Mouse (Mus musculus) left cerebral cortex, adult 9 months (tissue): ENCODE data around the gene Tmem178b.

ENCODE experiments used
- DNase-seq, 2 experiments: peaks; one replicate each; pipeline ENCODE4 v3.0.0; 2022; ENCODE audit warnings: low spot score in 2 of 2

Tmem178b gene

GRCm38 (mm10) chr6:40263687-40264086 lies 390.6 kb downstream of the Tmem178b start:
- DNase-seq = no peak

DNA sequence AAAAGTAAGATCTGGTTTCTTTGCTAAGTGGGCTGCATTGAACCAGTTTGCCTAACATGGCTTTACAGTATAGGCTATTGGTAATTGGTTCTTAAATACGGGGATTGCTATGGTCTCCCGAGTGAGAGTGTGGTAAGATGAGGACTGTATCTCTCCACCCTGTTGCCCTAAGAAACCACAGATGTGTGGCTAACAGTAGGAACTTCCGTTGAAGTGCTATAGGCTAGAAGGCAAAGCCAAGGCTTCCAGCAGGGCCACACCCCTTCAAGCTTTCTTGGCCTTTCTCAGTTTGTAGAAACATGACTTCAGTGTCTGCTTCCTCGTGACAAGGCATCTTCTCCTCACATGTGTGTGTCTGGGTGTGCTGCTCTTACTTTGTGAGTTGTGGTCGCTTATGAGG lies 427.6 kb downstream of the Tmem178b start:
- no peak for DNase-seq

GRCm38 (mm10) chr6:40303379-40303778 lies 430.3 kb downstream of the Tmem178b start:
- DNase-seq = peak; percentile 39 to 92
